ENCODE assay signal across 27 mouse cellular contexts in genomic region chr1:152800633-152801176, GRCm38 (mm10). TPM values are rescaled to one million over a fixed set of nuclear protein-coding genes. Genes with fewer than 3 reads are reported as not detected.
A peak's percentile ranks its signal among the peaks of the same experiment; 100 is the strongest.
DNase-seq lines count a peak whose midpoint lies in the region; ATAC-seq and TF ChIP-seq lines count a peak whose summit lies in the region.
"Had no signal": no experiment of that assay in that cellular context is flagged by ENCODE, and none has a peak within 500 bp of the region (broad histone marks: within the 10 kb centered on the region; RNA-seq: fewer than 3 reads in every experiment).

No protein-coding gene starts in this region.

- DNase-seq in heart, postnatal 36 days, result no peak
- no peak for DNase-seq in heart, postnatal 0 days (ENCODE audit: low spot score)
- DNase-seq in heart, postnatal 10 days, result no peak
- DNase-seq in kidney, postnatal 4 days, result no peak
- DNase-seq in cerebellum, postnatal 36 days, result no peak
- DNase-seq: adrenal gland, postnatal 25 days; cerebellum, adult 9-10 months; forebrain, postnatal 0 days; gastrocnemius, postnatal 25 days; liver, postnatal 0 days; thymus, adult 18-20 months; thymus, postnatal 36 days had no signal

- no peak overlapping the region for H3K4me3 ChIP-seq in heart, embryonic 11.5 days (ENCODE audit: low read depth, low read length)
- no peak overlapping the region for H3K4me3 ChIP-seq in heart, postnatal 0 days (ENCODE audit: low read depth, low read length)
- H3K4me3 ChIP-seq in kidney, embryonic 16.5 days (ENCODE audit: low read length), result no peak overlapping the region
- H3K4me3 ChIP-seq: limb, embryonic 12.5 days; stomach, embryonic 15.5 days had no signal

- H3K27me3 ChIP-seq in heart, embryonic 11.5 days (ENCODE audit: control insufficient read depth, insufficient read depth, low read length), result no peaks in the 10 kb centered on the region
- no peaks in the 10 kb centered on the region for H3K27me3 ChIP-seq in heart, postnatal 0 days (ENCODE audit: control insufficient read depth, insufficient read depth, low read length)
- H3K27me3 ChIP-seq in kidney, embryonic 16.5 days (ENCODE audit: insufficient read depth, low read length), result no peaks in the 10 kb centered on the region
- H3K27me3 ChIP-seq: limb, embryonic 12.5 days; stomach, embryonic 15.5 days had no signal

- no peak overlapping the region for H3K27ac ChIP-seq in heart, embryonic 11.5 days (ENCODE audit: low read depth, low read length)
- H3K27ac ChIP-seq in heart, postnatal 0 days (ENCODE audit: low read depth), result 0 out of 2 replicates have a peak overlapping the region, but pooled peaks have one; percentile 59
- peak overlapping the region; percentile 31; the same call in 1 of the 2 replicates for H3K27ac ChIP-seq in kidney, embryonic 16.5 days (ENCODE audit: low read length)
- H3K27ac ChIP-seq: hindbrain, embryonic 14.5 days; limb, embryonic 12.5 days had no signal

- peak overlapping the region; percentile 4; the same call in 1 of the 2 replicates for H3K4me2 ChIP-seq in heart, embryonic 11.5 days
- H3K4me2 ChIP-seq in heart, postnatal 0 days (ENCODE audit: low read depth, low read length), result no peak overlapping the region
- H3K4me2 ChIP-seq in kidney, embryonic 16.5 days (replicated peaks; ENCODE audit: low read depth, low read length), result no peak overlapping the region
- H3K4me2 ChIP-seq: hindbrain, embryonic 14.5 days; limb, embryonic 12.5 days; liver, embryonic 11.5 days; midbrain, embryonic 11.5 days; stomach, embryonic 15.5 days had no signal

- WGBS in heart, embryonic 11.5 days (ENCODE audit: insufficient replicate concordance), result 79% methylated on average over 13 of the region's 13 CpGs
- 77% methylated on average over 13 of the region's 13 CpGs for WGBS in heart, postnatal 0 days
- WGBS in kidney, embryonic 16.5 days, result 70% methylated on average over 13 of the region's 13 CpGs

- H3K9ac ChIP-seq in heart, embryonic 11.5 days (ENCODE audit: low read depth, low read length), result no peak overlapping the region
- H3K9ac ChIP-seq in heart, postnatal 0 days (replicated peaks; ENCODE audit: low read depth, low read length), result no peak overlapping the region
- no peak overlapping the region; the same call in 1 of the 2 replicates for H3K9ac ChIP-seq in kidney, embryonic 16.5 days (replicated peaks; ENCODE audit: low read length)
- H3K9ac ChIP-seq: forebrain, postnatal 0 days; hindbrain, embryonic 14.5 days; limb, embryonic 12.5 days; liver, postnatal 0 days; stomach, embryonic 15.5 days had no signal

- TF ChIP-seq EP300 in heart, postnatal 0 days (IDR thresholded peaks at IDR 0.05; ENCODE audit: low read depth), result no peak

- TF ChIP-seq CTCF in heart, postnatal 0 days (IDR thresholded peaks at IDR 0.05; ENCODE audit: low read depth), result no peak

- ATAC-seq in heart, embryonic 11.5 days (replicated peaks; ENCODE audit: insufficient number of reproducible peaks, low FRiP score, low TSS enrichment), result no peak
- no peak for ATAC-seq in heart, postnatal 0 days (ENCODE audit: insufficient read depth, low read depth)
- ATAC-seq in kidney, embryonic 16.5 days (ENCODE audit: low FRiP score, low TSS enrichment), result no peak
- ATAC-seq: inflammation-experienced regulatory T-cells, adult 6 months had no signal

- no peaks in the 10 kb centered on the region for H3K9me3 ChIP-seq in heart, embryonic 11.5 days (replicated peaks; ENCODE audit: control insufficient read depth, low read length)
- H3K9me3 ChIP-seq in heart, postnatal 0 days (replicated peaks; ENCODE audit: control insufficient read depth, low read length), result no peaks in the 10 kb centered on the region
- no peaks in the 10 kb centered on the region for H3K9me3 ChIP-seq in kidney, embryonic 16.5 days (ENCODE audit: low read length)
- H3K9me3 ChIP-seq: limb, embryonic 12.5 days; stomach, embryonic 15.5 days had no signal

- intact Hi-C loops in heart, postnatal 36 days (cut with DNase I), result no loop called here
- intact Hi-C loops in heart, postnatal 10 days (cut with DNase I), result no loop called here

- peaks cover 2% of the 10 kb centered on the region for H3K4me1 ChIP-seq in heart, embryonic 11.5 days (ENCODE audit: control insufficient read depth, insufficient read depth, low read length)
- H3K4me1 ChIP-seq in heart, postnatal 0 days (ENCODE audit: control insufficient read depth, insufficient read depth), result 0 out of 2 replicates have a peak, but pooled peaks cover 11% of the 10 kb centered on the region
- peaks cover 11% of the 10 kb centered on the region for H3K4me1 ChIP-seq in kidney, embryonic 16.5 days (ENCODE audit: insufficient read depth, low read length)
- H3K4me1 ChIP-seq: stomach, embryonic 15.5 days had no signal

- H3K36me3 ChIP-seq in heart, embryonic 11.5 days (ENCODE audit: control insufficient read depth, insufficient read depth, low read length), result no peaks in the 10 kb centered on the region
- no peaks in the 10 kb centered on the region for H3K36me3 ChIP-seq in heart, postnatal 0 days (replicated peaks; ENCODE audit: control insufficient read depth, insufficient read depth, low read length)
- no peaks in the 10 kb centered on the region for H3K36me3 ChIP-seq in kidney, embryonic 16.5 days (ENCODE audit: insufficient read depth, low read length)
- H3K36me3 ChIP-seq: limb, embryonic 12.5 days; stomach, embryonic 15.5 days had no signal

RNA-seq across cellular contexts. Expression of gene Ncf2, which starts 0.7 kb away (rescaled TPM):
- polyA plus RNA-seq in heart, embryonic 11.5 days (2014; fragmentation: Nextera tagmentation; extraction: Ambion mirVana), result 3.7 and 4.7 TPM in 2 replicates
- 1 to 10 TPM; 4.4 to 6.0 TPM for total RNA-seq in heart, postnatal 36 days (2021)
- total RNA-seq in heart, postnatal 0 days (2014; rRNA removed; ENCODE audit: low replicate concordance), result 2.3 and 5.8 TPM in 2 replicates
- 1.6 and 2.4 TPM in 2 replicates for polyA plus RNA-seq in heart, postnatal 0 days (2015; fragmentation: Nextera tagmentation; extraction: Ambion mirVana)
- total RNA-seq in heart, postnatal 10 days (2021), result 1 to 10 TPM; 2.8 to 2.9 TPM
- 6.7 and 7.8 TPM in 2 replicates for polyA plus RNA-seq in kidney, embryonic 16.5 days (2015; fragmentation: Nextera tagmentation; extraction: Ambion mirVana)

RNA-seq across cellular contexts. Expression of gene Arpc5, which starts 34.4 kb away (rescaled TPM):
- polyA plus RNA-seq in heart, embryonic 11.5 days (2014; fragmentation: Nextera tagmentation; extraction: Ambion mirVana), result 257 and 268 TPM in 2 replicates
- total RNA-seq in heart, postnatal 36 days (2021), result 10 to 100 TPM; 33.3 to 36.6 TPM
- 94.3 and 95.1 TPM in 2 replicates for total RNA-seq in heart, postnatal 0 days (2014; rRNA removed; ENCODE audit: low replicate concordance)
- 136 and 152 TPM in 2 replicates for polyA plus RNA-seq in heart, postnatal 0 days (2015; fragmentation: Nextera tagmentation; extraction: Ambion mirVana)
- total RNA-seq in heart, postnatal 10 days (2021), result 10 to 100 TPM; 81.2 to 86.1 TPM
- polyA plus RNA-seq in kidney, embryonic 16.5 days (2015; fragmentation: Nextera tagmentation; extraction: Ambion mirVana), result 239 and 252 TPM in 2 replicates

RNA-seq across cellular contexts. Expression of gene Rgl1, which starts 34.6 kb away (rescaled TPM):
- polyA plus RNA-seq in heart, embryonic 11.5 days (2014; fragmentation: Nextera tagmentation; extraction: Ambion mirVana), result 61.0 and 68.7 TPM in 2 replicates
- total RNA-seq in heart, postnatal 36 days (2021), result 10 to 100 TPM; 34.9 to 38.3 TPM
- total RNA-seq in heart, postnatal 0 days (2014; rRNA removed; ENCODE audit: low replicate concordance), result 38.9 and 48.1 TPM in 2 replicates
- 36.7 and 41.6 TPM in 2 replicates for polyA plus RNA-seq in heart, postnatal 0 days (2015; fragmentation: Nextera tagmentation; extraction: Ambion mirVana)
- 10 to 100 TPM; 59.3 to 72.0 TPM for total RNA-seq in heart, postnatal 10 days (2021)
- 58.6 and 62.0 TPM in 2 replicates for polyA plus RNA-seq in kidney, embryonic 16.5 days (2015; fragmentation: Nextera tagmentation; extraction: Ambion mirVana)

RNA-seq across cellular contexts. Expression of gene Apobec4, which starts 50.4 kb away (rescaled TPM):
- polyA plus RNA-seq in heart, embryonic 11.5 days (2014; fragmentation: Nextera tagmentation; extraction: Ambion mirVana), result not detected in 2 replicates
- not detected for total RNA-seq in heart, postnatal 36 days (2021)
- total RNA-seq in heart, postnatal 0 days (2014; rRNA removed; ENCODE audit: low replicate concordance), result not detected in 2 replicates
- not detected in 2 replicates for polyA plus RNA-seq in heart, postnatal 0 days (2015; fragmentation: Nextera tagmentation; extraction: Ambion mirVana)
- total RNA-seq in heart, postnatal 10 days (2021), result not detected
- not detected in 2 replicates for polyA plus RNA-seq in kidney, embryonic 16.5 days (2015; fragmentation: Nextera tagmentation; extraction: Ambion mirVana)
- total RNA-seq: adrenal gland, postnatal 25 days; common myeloid progenitor, adult 5-6 weeks; gastrocnemius, postnatal 25 days; left cerebral cortex, postnatal 14 days; megakaryocyte progenitor cell, adult 5-6 weeks; midbrain, postnatal 0 days had no signal
- polyA plus RNA-seq: brain, embryonic 14.5 days; embryonic facial prominence, embryonic 11.5 days; forebrain, embryonic 11.5 days; inflammation-experienced regulatory T-cells, adult 6 months; limb, embryonic 12.5 days; liver, embryonic 11.5 days; liver, postnatal 0 days; midbrain, embryonic 11.5 days; midbrain, postnatal 0 days had no signal
